Mouse (Mus musculus) cortical plate, adult 2 months (tissue): ENCODE measurements at regions not wholly inside any gene's neighbourhood (a gene's known extent, or its start where the extent isn't known, plus 50 kb on each side); places are given as distances from the start of the nearest gene placed in this dataset.

ENCODE experiments used
- CTCF ChIP-seq: fragments of 200-500 bp; IDR thresholded peaks from 2 replicates; pipeline ENCODE4 v1.5.1; 2011; ENCODE audit warnings: mild to moderate bottlenecking, control low read depth, low read length; ENCODE audit not compliant: insufficient read depth; ENCODE audit errors: extremely low read depth
- POLR2A ChIP-seq: fragments of 200-500 bp; IDR thresholded peaks from 2 replicates; pipeline ENCODE4 v1.6.1; 2011; ENCODE audit warnings: mild to moderate bottlenecking, low read length, control low read depth; ENCODE audit not compliant: insufficient read depth; ENCODE audit errors: extremely low read depth

DNA sequence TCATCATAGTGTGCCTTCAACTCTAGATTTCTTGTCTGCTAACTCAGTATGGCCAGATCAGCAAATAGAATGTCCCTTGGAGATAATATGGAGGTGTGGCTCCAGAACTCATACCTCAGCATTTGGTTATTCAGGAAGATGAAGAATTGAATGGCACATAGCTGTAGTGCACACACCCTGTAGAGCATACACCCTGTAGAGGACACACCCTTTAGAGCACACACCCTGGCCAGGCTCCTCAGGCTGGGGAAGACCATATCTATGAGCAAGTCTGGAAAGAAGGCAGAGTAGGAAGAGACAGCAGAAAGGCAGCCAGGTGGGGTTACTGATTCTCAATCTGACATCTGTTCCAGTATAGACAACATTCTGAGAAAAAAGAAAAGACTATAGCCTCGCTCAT, 604.9 kb downstream of the Psat1 start:
- no peak for TF ChIP-seq CTCF
- TF ChIP-seq POLR2A = no peak
